Mouse (Mus musculus) hindbrain, embryonic 13.5 days (tissue): Measurements from ENCODE around the gene Grin2c. TPM values are rescaled to one million over a fixed set of nuclear protein-coding genes. Genes with fewer than 3 reads are reported as not detected.

Experiments used
- ATAC-seq: fragments of 200-750 bp; cut with Nextera tagmentation; 2 replicates; pipeline ENCODE4 v1.8.0; 2017; ENCODE audit warnings: moderate TSS enrichment; ENCODE audit not compliant: low FRiP score
- H3K27ac ChIP-seq: fragments of 300-500 bp; sonication (generic); 2 replicates; pipeline ENCODE4 v1.5.1; 2015; ENCODE audit warnings: inconsistent platforms, mild to moderate bottlenecking, moderate library complexity
- H3K27me3 ChIP-seq: fragments of 300-500 bp; sonication (generic); 2 replicates; pipeline ENCODE4 v1.6.1; 2015; ENCODE audit warnings: mild to moderate bottlenecking, inconsistent platforms
- H3K36me3 ChIP-seq: fragments of 300-500 bp; sonication (generic); 2 replicates; pipeline ENCODE4 v1.6.1; 2015; ENCODE audit warnings: mild to moderate bottlenecking, inconsistent platforms
- H3K4me1 ChIP-seq: fragments of 300-500 bp; sonication (generic); replicated peaks from 2 replicates; pipeline ENCODE4 v1.6.1; 2015; ENCODE audit warnings: inconsistent platforms
- H3K4me2 ChIP-seq: fragments of 300-500 bp; sonication (generic); 2 replicates; pipeline ENCODE4 v1.6.1; 2015; ENCODE audit warnings: inconsistent platforms, mild to moderate bottlenecking, moderate library complexity
- H3K4me3 ChIP-seq: fragments of 300-500 bp; sonication (generic); 2 replicates; pipeline ENCODE4 v1.5.1; 2015; ENCODE audit warnings: mild to moderate bottlenecking, inconsistent platforms
- H3K9ac ChIP-seq: fragments of 300-500 bp; sonication (generic); 2 replicates; pipeline ENCODE4 v1.6.1; 2015; ENCODE audit warnings: mild to moderate bottlenecking, inconsistent platforms
- H3K9me3 ChIP-seq: fragments of 300-500 bp; sonication (generic); 2 replicates; pipeline ENCODE4 v1.6.1; 2016; ENCODE audit warnings: inconsistent platforms
- WGBS: fragments of 180-500 bp; shearing (Covaris S2); methylation state at CpG from one replicate; pipeline ENCODE4 v1.1.7; 2015; 5-methylcytosine and 5-hydroxymethylcytosine counted together
- polyA plus RNA-seq: library from polyadenylated mRNA; unstranded; fragments of >200 nt; fragmentation: Nextera tagmentation; extraction: Ambion mirVana; gene quantifications from 2 replicates; pipeline ENCODE4 v1.2.1, GENCODE M21; 2015

Gene Grin2c
- polyA plus RNA-seq = 0.22 TPM in 2 replicates

DNA sequence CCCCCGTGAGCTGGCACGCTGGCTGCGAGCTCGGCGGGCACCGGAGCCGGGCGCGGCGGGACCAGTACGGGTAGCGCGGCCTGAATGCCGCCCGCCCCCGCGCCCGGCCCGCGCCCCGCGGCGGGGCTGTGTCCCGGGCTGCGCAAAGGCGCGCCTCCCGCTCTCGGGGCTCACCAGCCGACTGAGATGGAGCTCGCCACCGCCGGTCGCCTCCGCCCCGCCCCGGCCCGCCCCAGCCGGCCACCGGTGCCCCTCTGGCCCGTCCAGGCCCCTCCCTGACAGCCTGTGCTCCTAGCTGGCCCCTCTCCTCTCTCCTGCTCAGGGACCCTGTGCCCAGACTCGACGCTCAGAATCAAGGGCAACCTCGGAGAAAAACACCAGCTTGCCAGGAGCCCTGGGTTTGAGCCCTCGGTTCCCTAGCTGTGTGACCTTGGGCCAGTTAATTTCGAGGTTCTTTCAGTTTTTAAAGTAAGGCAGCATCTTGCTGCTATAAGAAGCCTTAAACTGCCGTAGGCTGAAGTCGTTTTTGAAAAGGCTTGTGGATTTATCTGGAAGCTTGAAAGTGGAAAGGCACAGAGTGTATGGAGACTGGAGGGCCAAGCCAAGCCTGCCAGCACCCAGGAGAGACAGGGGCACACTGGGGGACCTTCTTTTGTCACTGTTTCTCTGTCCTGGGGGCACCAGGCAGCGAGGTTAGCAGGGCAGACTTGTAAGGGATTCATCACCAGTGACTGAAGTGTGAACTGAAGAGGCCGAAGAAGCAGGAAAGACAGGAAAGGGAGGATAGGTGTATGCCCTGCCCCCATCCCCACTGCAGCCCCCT lies at the start of gene Grin2c:
Grin2c (minus strand) TSS at position 183 of the 823 bp plus-strand sequence.
- H3K4me3 ChIP-seq = peak within 1 kb of the TSS; percentile 37
- H3K36me3 ChIP-seq = peaks cover 31% of the 10 kb centered on the region
- ATAC-seq = no peak
- H3K9ac ChIP-seq = peak within 1 kb of the TSS; percentile 65
- peaks cover 34% of the 10 kb centered on the region for H3K4me1 ChIP-seq
- peak within 1 kb of the TSS; percentile 59 for H3K4me2 ChIP-seq
- 10% methylated on average over 27 of the region's 50 CpGs for WGBS
- H3K27me3 ChIP-seq = peaks cover 76% of the 10 kb centered on the region
- no peaks in the 10 kb centered on the region for H3K9me3 ChIP-seq
- H3K27ac ChIP-seq = no peak within 1 kb of the TSS

DNA sequence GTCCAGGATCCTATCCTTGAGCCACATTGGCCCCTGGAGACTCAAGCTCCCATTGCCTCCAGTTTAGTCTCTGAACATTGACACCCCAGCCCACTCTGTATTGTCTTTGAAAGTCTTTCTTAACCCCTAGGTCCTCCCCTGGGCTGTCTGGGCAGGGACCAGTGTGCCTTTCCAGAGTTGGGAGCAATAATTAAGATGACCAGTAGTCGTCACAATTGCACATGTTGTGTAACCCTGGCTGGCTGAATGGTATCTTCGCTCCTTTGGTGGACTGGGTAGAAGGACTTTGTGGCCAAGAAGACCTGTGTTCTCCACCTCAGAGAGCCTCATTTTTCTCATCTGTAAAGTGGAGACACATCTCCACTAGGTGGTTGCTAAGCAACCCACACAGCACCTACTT lies 47.2 kb upstream of the Grin2c start:
- no peak for ATAC-seq
- Histone ChIP-seq H3K36me3 (no peaks in the 10 kb centered on the region), H3K4me2 (no peak overlapping the region), H3K4me1 (peaks cover 12% of the 10 kb centered on the region), H3K27me3 (peaks cover 75% of the 10 kb centered on the region), H3K4me3 (no peak overlapping the region), H3K9ac (no peak overlapping the region), H3K27ac (no peak overlapping the region), H3K9me3 (no peaks in the 10 kb centered on the region)
- WGBS = 46% methylated on average over 2 of the region's 2 CpGs

GRCm38 (mm10) chr11:115308781-115309180 lies 41.7 kb upstream of the Grin2c start:
- WGBS = 67% methylated on average over 1 of the region's 1 CpGs
- peaks cover 32% of the 10 kb centered on the region for H3K27me3 ChIP-seq

DNA sequence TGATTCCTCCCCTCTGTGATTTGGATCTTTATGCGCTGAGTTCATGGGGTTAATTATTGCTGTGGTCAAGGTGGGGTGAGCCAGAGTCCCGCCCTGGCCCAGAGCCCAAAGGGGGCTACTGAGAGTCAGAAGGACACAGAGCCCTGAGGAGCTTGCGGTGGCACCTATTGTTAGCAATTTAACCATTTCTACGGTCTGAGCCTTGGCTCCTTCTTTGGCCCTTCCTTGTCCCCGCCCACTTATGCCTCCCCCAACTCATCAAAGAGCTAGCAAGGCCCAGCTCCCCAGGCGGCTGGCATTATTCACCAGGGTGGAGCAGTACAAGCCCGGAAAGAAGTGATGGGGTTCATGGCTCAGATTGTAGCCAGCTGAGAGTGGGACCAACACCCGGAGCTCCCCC lies 39.8 kb upstream of the Grin2c start, which contains the start of gene Otop2:
Otop2 (plus strand) TSS at position 301 of the 400 bp plus-strand sequence.
- H3K9ac ChIP-seq = peak within 1 kb of the TSS; percentile 43; the same call in 1 of the 2 replicates
- WGBS = 17% methylated on average over 8 of the region's 8 CpGs
- H3K4me1 ChIP-seq = peaks cover 9% of the 10 kb centered on the region
- H3K4me2 ChIP-seq = no peak within 1 kb of the TSS
- ATAC-seq = no peak
- no peaks in the 10 kb centered on the region for H3K9me3 ChIP-seq
- H3K27me3 ChIP-seq = peaks cover 13% of the 10 kb centered on the region
- H3K27ac ChIP-seq = no peak within 1 kb of the TSS
- no peak within 1 kb of the TSS for H3K4me3 ChIP-seq
- H3K36me3 ChIP-seq = no peaks in the 10 kb centered on the region

More at GRCm38 (mm10) chr11:115308781-115309180, 41.7 kb upstream of the Grin2c start:
- no peak overlapping the region for H3K9ac ChIP-seq
- H3K9me3 ChIP-seq = no peaks in the 10 kb centered on the region
- no peaks in the 10 kb centered on the region for H3K36me3 ChIP-seq
- H3K4me2 ChIP-seq = no peak overlapping the region
- no peak for ATAC-seq
- no peak overlapping the region for H3K27ac ChIP-seq
- peaks cover 9% of the 10 kb centered on the region for H3K4me1 ChIP-seq
- no peak overlapping the region for H3K4me3 ChIP-seq

- H3K9me3 ChIP-seq = no peaks in the 10 kb centered on the region; the same call in 1 of the 2 replicates
- peaks cover 9% of the 10 kb centered on the region for H3K4me1 ChIP-seq
- no peak overlapping the region for H3K4me2 ChIP-seq
- H3K27ac ChIP-seq = no peak overlapping the region
- no peak overlapping the region for H3K4me3 ChIP-seq
- H3K36me3 ChIP-seq = no peaks in the 10 kb centered on the region
- H3K9ac ChIP-seq = no peak overlapping the region
- WGBS = 81% methylated on average over 8 of the region's 8 CpGs
- no peak for ATAC-seq
- H3K27me3 ChIP-seq = peaks cover 22% of the 10 kb centered on the region
Measured at GRCm38 (mm10) chr11:115303167-115303566, 36.1 kb upstream of the Grin2c start.

GRCm38 (mm10) chr11:115301351-115301750 lies 34.3 kb upstream of the Grin2c start:
- no peak overlapping the region for H3K9ac ChIP-seq
- ATAC-seq = no peak
- no peak overlapping the region for H3K4me2 ChIP-seq
- no peak overlapping the region for H3K27ac ChIP-seq
- no peak overlapping the region for H3K4me3 ChIP-seq
- no peaks in the 10 kb centered on the region; the same call in 1 of the 2 replicates for H3K9me3 ChIP-seq
- peaks cover 26% of the 10 kb centered on the region for H3K27me3 ChIP-seq
- peaks cover 13% of the 10 kb centered on the region for H3K4me1 ChIP-seq
- no peaks in the 10 kb centered on the region for H3K36me3 ChIP-seq
- 94% methylated on average over 2 of the region's 2 CpGs for WGBS

DNA sequence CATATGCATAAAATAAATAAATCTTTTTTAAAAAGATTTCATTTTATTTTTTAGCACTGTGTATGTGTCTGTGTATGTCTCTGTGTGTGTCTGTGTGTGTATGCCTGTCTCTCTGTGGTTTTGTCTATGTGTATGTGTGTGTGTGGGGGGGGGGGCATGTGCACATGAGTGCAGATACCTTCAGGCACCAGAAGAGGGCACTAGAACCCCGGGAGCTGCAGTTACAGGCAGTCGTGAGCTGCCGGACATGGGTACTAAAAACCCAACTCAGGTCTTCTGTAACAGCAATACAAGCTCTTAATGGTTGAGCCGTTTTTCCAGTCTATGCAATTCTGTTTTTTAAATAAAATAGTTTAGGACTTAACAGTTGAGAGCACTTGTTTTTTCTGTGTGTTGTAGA lies 33.7 kb upstream of the Grin2c start:
- Histone ChIP-seq H3K36me3 (no peaks in the 10 kb centered on the region), H3K27ac (no peak overlapping the region), H3K4me1 (peaks cover 14% of the 10 kb centered on the region), H3K9me3 (no peaks in the 10 kb centered on the region; the same call in 1 of the 2 replicates), H3K27me3 (peaks cover 30% of the 10 kb centered on the region), H3K4me3 (no peak overlapping the region), H3K4me2 (no peak overlapping the region), H3K9ac (no peak overlapping the region)
- WGBS = 85% methylated on average over 4 of the region's 4 CpGs
- ATAC-seq = no peak

GRCm38 (mm10) chr11:115298160-115298559 lies 31.1 kb upstream of the Grin2c start:
- peaks cover 14% of the 10 kb centered on the region for H3K4me1 ChIP-seq
- no peak overlapping the region for H3K9ac ChIP-seq
- peaks cover 37% of the 10 kb centered on the region for H3K27me3 ChIP-seq
- no peak overlapping the region for H3K4me3 ChIP-seq
- peak overlapping the region; percentile 83; the same call in 1 of the 2 replicates for H3K4me2 ChIP-seq
- no peak overlapping the region for H3K27ac ChIP-seq
- no peaks in the 10 kb centered on the region; the same call in 1 of the 2 replicates for H3K9me3 ChIP-seq
- 67% methylated on average over 8 of the region's 8 CpGs for WGBS
- no peak for ATAC-seq
- H3K36me3 ChIP-seq = no peaks in the 10 kb centered on the region

DNA sequence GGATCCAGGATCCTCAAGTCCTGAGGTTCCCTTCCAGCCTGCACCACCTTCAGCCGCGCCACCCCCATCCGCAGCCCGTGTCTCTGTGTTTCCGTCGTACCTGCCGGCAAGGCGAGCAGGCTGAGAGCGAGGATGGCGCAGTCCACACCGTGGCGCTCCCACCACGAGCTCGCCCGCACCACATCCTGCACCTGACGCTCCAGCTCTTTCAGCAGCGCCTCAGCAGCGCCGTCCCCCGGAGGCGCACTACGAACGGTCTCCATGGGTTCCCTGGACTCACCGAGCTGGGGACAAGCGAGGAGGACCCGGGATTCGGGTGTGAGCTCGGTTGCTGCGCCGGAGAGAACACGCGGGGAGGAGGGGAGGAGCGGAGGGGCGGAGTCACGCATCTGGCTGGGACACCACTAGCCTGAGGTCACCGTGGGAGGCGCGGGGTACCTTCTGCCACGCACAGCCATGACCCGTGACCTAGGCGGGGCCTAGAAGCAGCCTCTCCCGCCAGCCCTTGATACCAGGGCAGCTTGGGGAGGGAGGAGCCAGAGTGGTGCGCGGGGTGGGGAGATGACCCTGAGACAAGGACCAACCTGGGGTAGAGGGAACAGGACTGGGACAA lies 30.3 kb upstream of the Grin2c start, which contains the start of gene Fads6:
Fads6 (minus strand) TSS at position 450 of the 613 bp plus-strand sequence.
- peak; percentile 88 for ATAC-seq
- peak within 1 kb of the TSS; percentile 70 for H3K9ac ChIP-seq
- peak within 1 kb of the TSS; percentile 49 for H3K4me3 ChIP-seq
- no peaks in the 10 kb centered on the region; the same call in 1 of the 2 replicates for H3K9me3 ChIP-seq
- peaks cover 14% of the 10 kb centered on the region for H3K4me1 ChIP-seq
- H3K36me3 ChIP-seq = no peaks in the 10 kb centered on the region
- H3K27me3 ChIP-seq = peaks cover 37% of the 10 kb centered on the region
- H3K27ac ChIP-seq = peak within 1 kb of the TSS; percentile 55; the same call in 1 of the 2 replicates
- peak within 1 kb of the TSS; percentile 83 for H3K4me2 ChIP-seq
- 2% methylated on average over 44 of the region's 44 CpGs for WGBS

DNA sequence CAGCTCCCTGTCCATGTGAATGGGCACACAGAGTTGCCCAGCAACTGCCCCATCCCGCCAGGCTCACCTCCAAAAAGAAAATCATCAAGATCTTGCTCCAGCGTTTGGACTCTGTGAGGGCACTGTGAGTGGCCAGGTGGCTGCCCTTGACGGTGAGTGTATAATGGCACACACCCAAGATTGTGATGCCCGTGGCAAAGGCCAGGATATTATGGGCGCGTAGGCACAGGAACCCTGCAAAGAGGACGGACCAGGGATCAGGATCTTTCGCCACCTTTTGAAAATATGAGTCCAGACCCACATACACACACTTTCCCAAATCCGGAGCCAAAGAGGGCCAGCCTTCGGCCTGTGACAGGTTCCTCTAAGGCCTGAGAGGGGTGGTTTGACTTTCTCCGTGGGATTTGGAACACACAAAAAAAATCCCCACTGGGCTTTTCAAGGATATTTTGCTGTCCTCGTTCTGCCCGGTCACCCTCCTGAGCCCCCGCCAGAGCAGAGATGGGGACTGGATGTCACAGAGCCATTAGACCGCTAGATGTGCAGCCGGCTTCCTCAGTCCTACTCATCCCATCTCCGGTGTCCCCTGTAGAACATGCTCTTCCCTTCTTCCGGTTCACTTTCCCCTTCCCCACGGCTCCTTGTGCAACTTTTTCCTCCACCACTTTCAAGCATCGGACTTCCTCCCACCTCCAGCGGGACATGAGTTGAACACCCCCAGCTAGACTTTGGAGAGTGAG lies 29.6 kb upstream of the Grin2c start:
- Histone ChIP-seq H3K36me3 (no peaks in the 10 kb centered on the region), H3K4me2 (peak overlapping the region; percentile 83), H3K9me3 (no peaks in the 10 kb centered on the region; the same call in 1 of the 2 replicates), H3K4me1 (peaks cover 14% of the 10 kb centered on the region), H3K4me3 (peak overlapping the region; percentile 49), H3K27ac (no peak overlapping the region), H3K9ac (peak overlapping the region; percentile 70), H3K27me3 (peaks cover 37% of the 10 kb centered on the region)
- 57% methylated on average over 21 of the region's 21 CpGs for WGBS
- peak; percentile 50 for ATAC-seq

- peaks cover 37% of the 10 kb centered on the region for H3K27me3 ChIP-seq
- ATAC-seq = no peak
- H3K36me3 ChIP-seq = no peaks in the 10 kb centered on the region
- no peaks in the 10 kb centered on the region; the same call in 1 of the 2 replicates for H3K9me3 ChIP-seq
- WGBS = 92% methylated on average over 11 of the region's 11 CpGs
- H3K4me2 ChIP-seq = no peak overlapping the region
- no peak overlapping the region for H3K27ac ChIP-seq
- H3K4me1 ChIP-seq = peaks cover 14% of the 10 kb centered on the region
- H3K9ac ChIP-seq = no peak overlapping the region
- no peak overlapping the region for H3K4me3 ChIP-seq
Measured at GRCm38 (mm10) chr11:115295939-115296338, 28.9 kb upstream of the Grin2c start.
